Mouse (Mus musculus) liver, embryonic 14.5 days (tissue): ENCODE results near the gene Cd59a.
"Not testable (repeated sequence)": the region's sequence is repeated elsewhere in the genome, so short reads cannot be mapped to it uniquely, and the experiment has no call there.

Experiments
- CTCF ChIP-seq: IDR thresholded peaks from 2 replicates; pipeline ENCODE4 v1.5.1; 2016; ENCODE audit warnings: antibody characterized with exemption, low read depth, control low read depth
- EP300 ChIP-seq: IDR thresholded peaks from 2 replicates; pipeline ENCODE4 v1.6.1; 2016; ENCODE audit warnings: antibody characterized with exemption, low read depth

GRCm38 (mm10) chr2:104111170-104111797 is 15.7 kb downstream of the Cd59a start:
- not testable (repeated sequence) for TF ChIP-seq CTCF, EP300
